Mouse (Mus musculus) brain, embryonic 18.5 days (tissue): ENCODE results near the gene Brinp3.

Experiments used
- DNase-seq: peaks from one replicate; pipeline ENCODE4 v3.0.0-alpha.2; 2012; ENCODE audit warnings: low read depth, low spot score

Brinp3 gene

GRCm38 (mm10) chr1:146792826-146793225, 298.3 kb downstream of the Brinp3 start:
- DNase-seq, result no peak

GRCm38 (mm10) chr1:146799986-146800553, 305.5 kb downstream of the Brinp3 start:
- no peak for DNase-seq

- DNase-seq, result no peak
These were observed 307.3 kb downstream of the Brinp3 start for GRCm38 (mm10) chr1:146801821-146802220.

GRCm38 (mm10) chr1:146807765-146808164, 313.2 kb downstream of the Brinp3 start:
- DNase-seq, result no peak

DNA sequence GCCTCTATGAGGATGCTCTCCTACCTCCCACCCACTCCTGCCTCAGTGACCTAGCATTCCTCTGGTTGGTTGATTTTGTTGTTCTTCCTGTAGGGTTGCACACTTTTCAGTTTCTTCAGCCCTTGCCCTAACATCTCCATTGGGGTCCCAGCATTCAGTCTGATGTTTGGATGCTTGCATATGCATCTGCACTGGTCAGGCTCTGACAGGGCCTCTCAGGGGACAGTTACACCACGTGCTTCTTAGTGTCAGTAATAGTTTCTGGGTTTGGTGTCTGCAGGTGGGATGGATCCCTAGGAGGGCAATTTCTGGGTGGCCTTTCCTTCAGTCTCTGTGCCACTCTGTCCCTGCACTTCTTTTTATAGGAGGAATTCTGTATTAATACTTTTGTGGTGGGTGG, 339.3 kb downstream of the Brinp3 start:
- DNase-seq, result no peak

- no peak for DNase-seq
These were observed 349.5 kb downstream of the Brinp3 start for GRCm38 (mm10) chr1:146844087-146844486.

- DNase-seq, result no peak
These were observed 354.3 kb downstream of the Brinp3 start for GRCm38 (mm10) chr1:146848892-146849291.

- DNase-seq, result no peak
These were observed 355.6 kb downstream of the Brinp3 start for GRCm38 (mm10) chr1:146850147-146850546.

DNA sequence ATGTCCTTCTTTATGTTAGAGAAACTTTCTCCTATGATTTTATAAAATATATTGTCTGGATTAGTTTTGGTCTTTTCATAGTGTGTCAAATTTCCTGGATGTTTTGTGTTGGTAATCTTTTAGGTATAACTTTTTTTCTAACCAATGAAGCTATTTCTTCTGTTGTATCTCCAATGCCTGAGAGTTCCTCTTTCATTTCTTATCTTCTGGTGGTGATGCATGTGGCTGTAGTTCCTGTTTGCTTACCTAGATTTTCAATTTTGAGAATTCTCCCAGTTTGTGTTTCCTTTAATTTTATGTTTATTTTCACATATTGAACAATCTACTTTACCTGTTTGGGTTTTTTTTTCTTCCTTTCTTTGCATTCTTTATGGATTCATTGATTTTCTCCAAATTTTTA, 404.1 kb downstream of the Brinp3 start:
- no peak for DNase-seq

GRCm38 (mm10) chr1:146901691-146902090, 407.1 kb downstream of the Brinp3 start:
- DNase-seq, result no peak

GRCm38 (mm10) chr1:146939463-146940389, 445.2 kb downstream of the Brinp3 start:
- DNase-seq, result no peak
